Mouse (Mus musculus) forebrain, postnatal 0 days (tissue): Measurements from ENCODE around the gene Arv1. TPM values are rescaled to one million over a fixed set of nuclear protein-coding genes. Genes with fewer than 3 reads are reported as not detected.

ENCODE experiments used
- ATAC-seq: fragments of 200-750 bp; cut with Nextera tagmentation; 2 replicates; pipeline ENCODE4 v1.8.0; 2017; ENCODE audit warnings: mild to moderate bottlenecking, moderate library complexity
- DNase-seq: peaks from one replicate; pipeline ENCODE4 v3.0.0-alpha.2; 2015
- H3K27ac ChIP-seq: fragments of 300-500 bp; sonication (generic); 2 replicates; pipeline ENCODE4 v1.5.1; 2014; ENCODE audit warnings: low read depth, mild to moderate bottlenecking, antibody characterized with exemption, low read length, moderate library complexity, mixed read lengths
- H3K27me3 ChIP-seq: fragments of 300-500 bp; sonication (generic); 2 replicates; pipeline ENCODE4 v1.6.1; 2014; ENCODE audit warnings: mild to moderate bottlenecking, low read length, mixed read lengths; ENCODE audit not compliant: insufficient read depth
- H3K36me3 ChIP-seq: fragments of 300-500 bp; sonication (generic); 2 replicates; pipeline ENCODE4 v1.6.1; 2014; ENCODE audit warnings: mild to moderate bottlenecking, moderate library complexity; ENCODE audit not compliant: insufficient read depth
- H3K4me1 ChIP-seq: fragments of 300-500 bp; sonication (generic); 2 replicates; pipeline ENCODE4 v1.6.1; 2014; ENCODE audit warnings: antibody characterized with exemption; ENCODE audit not compliant: insufficient read depth
- H3K4me2 ChIP-seq: fragments of 300-500 bp; sonication (generic); 2 replicates; pipeline ENCODE4 v1.6.1; 2014; ENCODE audit warnings: low read depth, mild to moderate bottlenecking, moderate library complexity
- H3K4me3 ChIP-seq: fragments of 300-500 bp; sonication (generic); 2 replicates; pipeline ENCODE4 v1.5.1; 2014; ENCODE audit warnings: low read depth, low read length, mixed read lengths
- H3K9ac ChIP-seq: fragments of 300-500 bp; sonication (generic); 2 replicates; pipeline ENCODE4 v1.6.1; 2014; ENCODE audit warnings: mild to moderate bottlenecking
- H3K9me3 ChIP-seq: fragments of 300-500 bp; sonication (generic); 2 replicates; pipeline ENCODE4 v1.6.1; 2016; ENCODE audit warnings: low read length
- CTCF ChIP-seq: sonication (generic); IDR thresholded peaks from 2 replicates; pipeline ENCODE4 v1.5.1; 2016; ENCODE audit warnings: antibody characterized with exemption, control low read depth, low read depth
- WGBS: fragments of 180-500 bp; shearing (Covaris S2); extraction: QIAGEN DNeasy Blood & Tissue Kit; methylation state at CpG from one replicate; pipeline ENCODE4 v1.1.7; 2014; 5-methylcytosine and 5-hydroxymethylcytosine counted together
- polyA plus RNA-seq: library from polyadenylated mRNA; unstranded; fragments of >200 nt; fragmentation: Nextera tagmentation; extraction: Ambion mirVana; gene quantifications from 2 replicates; pipeline ENCODE4 v1.2.1, GENCODE M21; 2015
- total RNA-seq: library from RNA; depleted of rRNA; stranded (reverse); fragments of >200 nt; gene quantifications from 2 replicates; pipeline ENCODE4 v1.2.3, GENCODE M21; 2014; rRNA removed

Arv1 gene
- total and polyA plus RNA-seq, 2 experiments from 2014 or later, result 17.6 to 31.4 TPM

DNA sequence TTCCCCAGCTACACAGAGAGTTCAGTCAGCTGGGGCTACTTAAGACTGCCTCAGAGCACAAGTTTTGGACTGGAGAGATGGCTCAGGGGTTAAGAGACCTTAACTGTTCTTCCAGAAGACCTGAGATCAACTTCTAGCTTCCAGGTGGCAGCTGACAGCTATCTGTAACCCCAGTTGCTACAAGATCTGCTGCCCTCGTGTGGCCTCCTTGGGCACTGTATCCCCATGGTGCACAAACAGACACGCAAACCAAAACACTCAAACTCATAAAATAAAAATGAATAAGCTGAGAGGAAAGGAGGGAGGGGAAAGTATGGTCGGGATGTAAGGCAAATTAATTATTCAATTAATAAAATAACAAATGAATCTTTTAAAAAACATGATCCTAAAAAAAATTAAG is 36.6 kb downstream of the Arv1 start:
- peak; percentile 64 for TF ChIP-seq CTCF
- Histone ChIP-seq H3K4me3 (no peak overlapping the region), H3K27me3 (no peaks in the 10 kb centered on the region; the same call in 1 of the 2 replicates), H3K9ac (no peak overlapping the region), H3K36me3 (no peaks in the 10 kb centered on the region), H3K9me3 (no peaks in the 10 kb centered on the region), H3K4me2 (no peak overlapping the region), H3K4me1 (no peaks in the 10 kb centered on the region), H3K27ac (no peak overlapping the region)
- ATAC-seq (no peak), DNase-seq (no peak)
- 36% methylated on average over 3 of the region's 3 CpGs for WGBS

DNA sequence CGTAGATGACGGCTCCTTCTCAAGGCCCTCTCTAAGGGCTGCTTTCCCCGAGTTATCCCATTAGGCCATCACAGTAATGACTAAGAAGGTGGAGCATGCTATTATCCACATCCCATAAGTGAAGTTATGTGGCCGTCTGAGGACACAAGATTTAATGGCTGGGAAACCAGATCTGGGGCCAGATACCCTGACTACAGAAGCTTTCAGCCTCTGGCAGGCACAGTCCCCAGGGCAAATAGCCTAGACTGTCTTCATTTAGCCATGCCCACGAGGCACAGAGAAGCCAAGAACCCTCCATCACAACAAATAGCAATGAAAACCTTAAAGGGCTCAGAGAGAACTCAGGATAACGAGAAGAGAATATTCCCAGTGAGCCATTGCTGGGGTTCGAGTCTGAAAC is 41.1 kb downstream of the Arv1 start:
- Histone ChIP-seq H3K27me3 (no peaks in the 10 kb centered on the region; the same call in 1 of the 2 replicates), H3K4me3 (no peak overlapping the region), H3K27ac (no peak overlapping the region), H3K9me3 (no peaks in the 10 kb centered on the region), H3K4me2 (no peak overlapping the region), H3K9ac (no peak overlapping the region), H3K4me1 (no peaks in the 10 kb centered on the region), H3K36me3 (no peaks in the 10 kb centered on the region)
- DNase-seq (no peak), ATAC-seq (no peak)
- no peak for TF ChIP-seq CTCF
- 54% methylated on average over 7 of the region's 7 CpGs for WGBS

DNA sequence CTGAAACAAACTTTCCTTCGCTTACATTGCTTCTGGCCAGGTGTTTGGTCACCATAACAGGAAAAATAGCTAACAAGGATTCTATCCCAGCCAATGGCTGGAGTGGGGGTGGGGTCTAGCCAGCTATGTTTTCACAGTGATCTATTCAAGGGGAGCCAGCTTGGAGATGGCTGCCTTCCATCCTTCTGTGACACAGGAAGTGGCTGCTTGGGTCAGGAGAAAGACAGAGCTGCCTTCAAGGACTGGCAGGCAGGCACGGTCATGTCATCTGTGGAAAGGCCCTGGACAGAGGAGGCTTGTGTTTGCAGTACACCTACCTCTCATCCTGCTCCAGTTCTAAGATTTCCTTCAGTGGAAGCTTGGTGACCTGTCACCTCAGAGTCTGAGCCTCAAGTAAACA is 50.5 kb downstream of the Arv1 start:
- Histone ChIP-seq H3K9me3 (no peaks in the 10 kb centered on the region), H3K9ac (no peak overlapping the region), H3K4me1 (0 out of 2 replicates have a peak, but pooled peaks cover 3% of the 10 kb centered on the region), H3K27me3 (no peaks in the 10 kb centered on the region), H3K4me3 (no peak overlapping the region), H3K27ac (no peak overlapping the region), H3K4me2 (no peak overlapping the region), H3K36me3 (no peaks in the 10 kb centered on the region)
- ATAC-seq (peak; percentile 76), DNase-seq (no peak)
- 72% methylated on average over 2 of the region's 2 CpGs for WGBS
- TF ChIP-seq CTCF, result no peak

DNA sequence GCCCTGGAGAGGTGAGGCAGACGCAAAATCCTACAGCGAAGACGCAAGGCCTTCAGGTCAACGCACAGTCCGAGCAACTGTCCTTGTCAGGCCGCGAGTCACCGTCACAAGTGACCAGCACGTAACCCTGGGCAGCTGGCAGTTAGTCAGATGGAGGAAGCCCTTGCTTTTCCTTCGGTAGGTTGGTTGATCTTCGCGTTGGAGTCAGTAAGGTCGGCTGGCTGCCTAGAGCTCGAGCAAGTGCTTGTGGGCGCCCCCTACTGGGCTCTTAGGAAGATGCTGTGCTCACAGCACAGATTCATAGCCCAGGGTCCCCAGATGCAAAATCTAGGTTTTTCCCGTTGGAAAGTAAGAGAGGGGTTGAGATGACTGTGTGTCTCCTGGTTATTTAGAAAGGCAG is 53.8 kb downstream of the Arv1 start:
- no peak overlapping the region for H3K9ac ChIP-seq
- WGBS, result 16% methylated on average over 16 of the region's 16 CpGs
- peak overlapping the region; percentile 34; the same call in 1 of the 2 replicates for H3K4me2 ChIP-seq
- H3K27ac ChIP-seq, result no peak overlapping the region
- ATAC-seq, result peak; percentile 48; the same call in 1 of the 2 replicates
- peak; percentile 83 for DNase-seq
- peak; percentile 80 for TF ChIP-seq CTCF
- H3K27me3 ChIP-seq, result no peaks in the 10 kb centered on the region
- no peaks in the 10 kb centered on the region for H3K9me3 ChIP-seq
- H3K36me3 ChIP-seq, result no peaks in the 10 kb centered on the region
- H3K4me1 ChIP-seq, result peaks cover 7% of the 10 kb centered on the region; the same call in 1 of the 2 replicates
- H3K4me3 ChIP-seq, result no peak overlapping the region

DNA sequence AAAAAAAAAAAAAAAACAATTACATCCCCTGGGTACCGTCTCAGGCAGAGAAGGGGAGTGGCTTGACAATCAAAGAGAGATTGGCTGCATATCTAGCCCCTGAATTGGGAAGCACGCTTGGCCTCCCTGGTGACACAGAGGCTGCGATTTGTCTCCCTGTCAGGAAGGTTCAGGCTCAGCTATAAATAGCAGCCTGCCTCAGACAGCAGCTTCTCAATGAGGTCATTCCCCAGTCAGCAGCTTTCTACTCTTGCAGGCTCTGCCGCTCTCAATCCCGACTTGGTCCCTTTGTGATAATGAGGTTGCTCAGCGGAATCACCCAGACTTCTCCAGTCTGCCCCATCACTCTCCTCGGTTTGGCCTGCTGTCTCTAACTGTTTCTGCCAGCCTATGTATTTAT is 58.3 kb downstream of the Arv1 start:
- peak overlapping the region; percentile 17 for H3K4me2 ChIP-seq
- H3K27ac ChIP-seq, result peak overlapping the region; percentile 88
- WGBS, result 4% methylated on average over 7 of the region's 7 CpGs
- H3K36me3 ChIP-seq, result no peaks in the 10 kb centered on the region
- TF ChIP-seq CTCF, result no peak
- H3K27me3 ChIP-seq, result no peaks in the 10 kb centered on the region
- DNase-seq (peak; percentile 82), ATAC-seq (peak; percentile 79)
- H3K4me3 ChIP-seq, result no peak overlapping the region
- no peaks in the 10 kb centered on the region for H3K9me3 ChIP-seq
- H3K4me1 ChIP-seq, result peaks cover 14% of the 10 kb centered on the region
- no peak overlapping the region for H3K9ac ChIP-seq

DNA sequence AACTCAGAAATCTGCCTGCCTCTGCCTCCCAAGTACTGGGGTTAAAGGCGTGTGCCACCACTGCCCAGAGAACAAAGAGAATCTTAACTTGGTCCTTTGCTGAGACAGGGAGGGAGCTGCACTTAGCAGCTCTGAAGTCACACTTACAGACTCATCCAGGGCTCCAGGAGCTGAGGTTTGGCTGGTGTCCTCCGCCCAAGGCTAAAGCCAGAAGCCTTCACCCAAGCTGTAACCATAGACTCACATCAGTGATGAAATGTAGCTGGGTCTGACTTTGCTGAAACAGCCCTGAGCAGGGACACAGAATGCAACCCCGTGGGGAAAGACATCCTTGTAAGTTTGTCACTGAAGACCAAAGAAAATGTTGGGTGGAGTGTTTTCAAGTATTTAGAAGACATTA is 60.5 kb downstream of the Arv1 start:
- no peak overlapping the region for H3K4me2 ChIP-seq
- 84% methylated on average over 3 of the region's 3 CpGs for WGBS
- H3K36me3 ChIP-seq, result no peaks in the 10 kb centered on the region
- ATAC-seq, result no peak
- H3K27ac ChIP-seq, result no peak overlapping the region
- no peak overlapping the region for H3K9ac ChIP-seq
- no peaks in the 10 kb centered on the region for H3K9me3 ChIP-seq
- H3K4me3 ChIP-seq, result no peak overlapping the region
- H3K4me1 ChIP-seq, result peaks cover 11% of the 10 kb centered on the region
- no peak for DNase-seq
- H3K27me3 ChIP-seq, result no peaks in the 10 kb centered on the region; the same call in 1 of the 2 replicates
- TF ChIP-seq CTCF, result no peak

DNA sequence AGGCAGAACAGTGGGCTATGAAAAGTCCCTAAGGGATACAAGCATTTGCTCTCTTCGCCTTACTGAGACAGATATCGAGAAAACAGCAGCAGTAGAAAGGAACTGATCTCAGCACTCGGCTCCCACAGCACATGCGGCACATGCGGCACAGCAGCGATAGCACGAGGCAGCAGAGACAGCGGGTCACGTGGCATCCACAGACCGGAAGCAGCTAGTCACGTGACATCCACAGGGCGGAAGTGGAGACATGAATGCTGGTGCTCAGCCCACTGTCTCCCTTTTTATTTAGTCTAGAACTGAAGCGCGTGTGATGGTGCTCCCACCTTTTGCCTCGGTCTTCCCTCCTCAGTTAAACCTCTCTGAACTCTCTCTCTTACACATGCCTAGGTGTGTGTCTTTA is 61.3 kb downstream of the Arv1 start:
- H3K4me2 ChIP-seq, result no peak overlapping the region
- H3K4me1 ChIP-seq, result peaks cover 11% of the 10 kb centered on the region
- H3K27ac ChIP-seq, result no peak overlapping the region
- H3K9ac ChIP-seq, result no peak overlapping the region
- H3K36me3 ChIP-seq, result no peaks in the 10 kb centered on the region
- ATAC-seq (no peak), DNase-seq (no peak)
- WGBS, result 88% methylated on average over 15 of the region's 15 CpGs
- no peaks in the 10 kb centered on the region for H3K9me3 ChIP-seq
- no peak for TF ChIP-seq CTCF
- no peak overlapping the region for H3K4me3 ChIP-seq
- H3K27me3 ChIP-seq, result no peaks in the 10 kb centered on the region; the same call in 1 of the 2 replicates

Other genes starting within 250 kb of the Arv1 start
- 30.4 and 32.9 TPM in 2 replicates for gene Cog2, start 201.4 kb upstream of the Arv1 start, total RNA-seq
- 13.7 and 19.3 TPM in 2 replicates for gene Cog2, start 201.4 kb upstream of the Arv1 start, polyA plus RNA-seq
- 27.7 and 29.4 TPM in 2 replicates for gene Agt, start 152.4 kb upstream of the Arv1 start, total RNA-seq
- 18.6 and 30.0 TPM in 2 replicates for gene Agt, start 152.4 kb upstream of the Arv1 start, polyA plus RNA-seq
- gene Capn9, start 146.0 kb upstream of the Arv1 start, total RNA-seq, result not detected in 2 replicates
- gene Capn9, start 146.0 kb upstream of the Arv1 start, polyA plus RNA-seq, result 0.29 and 0.34 TPM in 2 replicates
- gene 2310022B05Rik, start 58.8 kb upstream of the Arv1 start, total RNA-seq, result 68.2 and 79.7 TPM in 2 replicates
- 35.7 and 37.8 TPM in 2 replicates for gene 2310022B05Rik, start 58.8 kb upstream of the Arv1 start, polyA plus RNA-seq
- gene Ttc13, start 156 bp upstream of the Arv1 start, total RNA-seq, result 64.2 and 79.2 TPM in 2 replicates
- gene Ttc13, start 156 bp upstream of the Arv1 start, polyA plus RNA-seq, result 50.1 and 56.1 TPM in 2 replicates
- gene Fam89a, start 29.7 kb downstream of the Arv1 start, total RNA-seq, result 0.23 and 0.29 TPM in 2 replicates
- 0.15 and 0.28 TPM in 2 replicates for gene Fam89a, start 29.7 kb downstream of the Arv1 start, polyA plus RNA-seq
- gene Trim67, start 71.0 kb downstream of the Arv1 start, total RNA-seq, result 64.2 and 68.3 TPM in 2 replicates
- 21.9 and 25.7 TPM in 2 replicates for gene Trim67, start 71.0 kb downstream of the Arv1 start, polyA plus RNA-seq
- gene Gnpat, start 140.9 kb downstream of the Arv1 start, total RNA-seq, result 51.8 and 52.9 TPM in 2 replicates
- gene Gnpat, start 140.9 kb downstream of the Arv1 start, polyA plus RNA-seq, result 42.7 and 51.7 TPM in 2 replicates
- gene 2810004N23Rik, start 141.0 kb downstream of the Arv1 start, total RNA-seq, result 25.2 and 33.8 TPM in 2 replicates
- gene 2810004N23Rik, start 141.0 kb downstream of the Arv1 start, polyA plus RNA-seq, result 19.9 and 23.4 TPM in 2 replicates
- gene Exoc8, start 175.6 kb downstream of the Arv1 start, total RNA-seq, result 31.2 and 33.9 TPM in 2 replicates
- 7.4 and 9.9 TPM in 2 replicates for gene Exoc8, start 175.6 kb downstream of the Arv1 start, polyA plus RNA-seq
- 13.0 and 16.0 TPM in 2 replicates for gene Sprtn, start 175.7 kb downstream of the Arv1 start, total RNA-seq
- 5.1 and 6.0 TPM in 2 replicates for gene Sprtn, start 175.7 kb downstream of the Arv1 start, polyA plus RNA-seq
- 42.9 and 48.5 TPM in 2 replicates for gene Egln1, start 227.2 kb downstream of the Arv1 start, total RNA-seq
- 13.7 and 15.6 TPM in 2 replicates for gene Egln1, start 227.2 kb downstream of the Arv1 start, polyA plus RNA-seq